Mouse (Mus musculus) megakaryocyte, embryonic 14.5 days (primary cell): ENCODE data around the gene Pde4b.

Source experiments
- FLI1 ChIP-seq: IDR thresholded peaks from 2 replicates; pipeline ENCODE4 v1.6.1; 2012; ENCODE audit warnings: low read length, inconsistent platforms, mixed read lengths
- GATA1 ChIP-seq: IDR thresholded peaks from 3 replicates; pipeline ENCODE4 v1.6.1; 2012; ENCODE audit warnings: mixed read lengths, low read length, inconsistent platforms, borderline replicate concordance

DNA sequence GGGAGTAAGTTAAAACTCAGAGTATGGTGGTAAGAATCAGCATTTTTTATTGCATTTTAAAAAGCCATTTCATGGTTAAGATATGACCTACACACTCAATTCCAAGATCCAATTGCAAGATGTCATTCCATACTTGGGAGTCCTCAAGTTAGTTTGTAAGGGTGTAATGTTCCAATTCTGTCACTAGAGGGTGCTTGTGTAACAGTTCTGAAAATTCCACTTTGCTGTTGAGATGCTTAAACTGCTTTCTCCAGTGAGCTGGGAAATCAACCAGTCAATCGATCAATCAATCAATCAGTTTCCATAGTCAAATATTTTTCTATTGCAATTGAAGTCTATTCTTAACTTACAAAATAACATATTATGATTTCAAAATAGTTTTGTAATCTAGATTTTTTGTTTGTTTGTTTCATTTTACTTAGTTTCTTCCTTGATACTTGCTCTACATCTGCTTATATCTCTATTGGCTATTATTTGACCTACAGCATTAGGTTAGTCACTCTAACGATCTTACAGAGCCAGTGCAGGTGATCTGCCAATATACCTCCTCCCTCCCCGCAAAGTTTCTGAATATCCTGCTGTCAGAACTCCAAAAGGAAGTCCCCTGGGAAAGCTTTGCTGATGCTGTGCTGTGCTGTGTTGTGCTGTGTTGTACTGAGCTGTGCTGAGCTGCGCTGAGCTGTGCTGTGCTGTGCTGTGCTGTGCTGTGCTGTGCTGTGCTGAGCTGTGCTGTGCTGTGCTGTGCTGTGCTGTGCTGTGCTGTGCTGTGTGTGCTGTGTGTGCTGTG, 406.2 kb downstream of the Pde4b start:
- TF ChIP-seq GATA1 (no peak), FLI1 (no peak)
